Mouse (Mus musculus) lung, embryonic 15.5 days (tissue): ENCODE data around the gene Klc2. TPM values are rescaled to one million over a fixed set of nuclear protein-coding genes. Genes with fewer than 3 reads are reported as not detected.
A peak's percentile ranks its signal among the peaks of the same experiment; 100 is the strongest.
"Not testable (repeated sequence)": the region's sequence is repeated elsewhere in the genome, so short reads cannot be mapped to it uniquely, and the experiment has no call there.

Experiments used
- ATAC-seq: fragments of 200-750 bp; cut with Nextera tagmentation; 2 replicates; pipeline ENCODE4 v1.8.0; 2017; ENCODE audit warnings: moderate number of reproducible peaks, borderline replicate concordance; ENCODE audit not compliant: low FRiP score, low TSS enrichment; ENCODE audit errors: extremely low read depth
- H3K27ac ChIP-seq: fragments of 300-500 bp; sonication (generic); 2 replicates; pipeline ENCODE4 v1.5.1; 2015; ENCODE audit warnings: moderate library complexity, mild to moderate bottlenecking, inconsistent platforms
- H3K27me3 ChIP-seq: fragments of 300-500 bp; sonication (generic); 2 replicates; pipeline ENCODE4 v1.6.1; 2015; ENCODE audit warnings: inconsistent platforms
- H3K36me3 ChIP-seq: fragments of 300-500 bp; sonication (generic); 2 replicates; pipeline ENCODE4 v1.6.1; 2015; ENCODE audit warnings: inconsistent platforms
- H3K4me1 ChIP-seq: fragments of 300-500 bp; sonication (generic); 2 replicates; pipeline ENCODE4 v1.6.1; 2015; ENCODE audit warnings: inconsistent platforms
- H3K4me2 ChIP-seq: fragments of 300-500 bp; sonication (generic); 2 replicates; pipeline ENCODE4 v1.6.1; 2015; ENCODE audit warnings: inconsistent platforms, mild to moderate bottlenecking, moderate library complexity
- H3K4me3 ChIP-seq: fragments of 300-500 bp; sonication (generic); 2 replicates; pipeline ENCODE4 v1.5.1; 2015; ENCODE audit warnings: mild to moderate bottlenecking, inconsistent platforms
- H3K9ac ChIP-seq: fragments of 300-500 bp; sonication (generic); 2 replicates; pipeline ENCODE4 v1.6.1; 2015; ENCODE audit warnings: inconsistent platforms
- H3K9me3 ChIP-seq: fragments of 300-500 bp; sonication (generic); 2 replicates; pipeline ENCODE4 v1.6.1; 2016; ENCODE audit warnings: inconsistent platforms
- WGBS: fragments of 180-500 bp; shearing (Covaris S2); methylation state at CpG from one replicate; pipeline ENCODE4 v1.1.7; 2015; 5-methylcytosine and 5-hydroxymethylcytosine counted together
- polyA plus RNA-seq: library from polyadenylated mRNA; unstranded; fragments of >200 nt; fragmentation: Nextera tagmentation; extraction: Ambion mirVana; gene quantifications from 2 replicates; pipeline ENCODE4 v1.2.1, GENCODE M21; 2015

Gene Klc2
- polyA plus RNA-seq, 1 experiment from 2014 or later: 19.4 TPM

- peaks cover 41% of the 10 kb centered on the region for H3K36me3 ChIP-seq
- H3K9ac ChIP-seq: peak within 1 kb of the TSS; percentile 61
- peak; percentile 75; the same call in 1 of the 2 replicates for ATAC-seq
- no peaks in the 10 kb centered on the region for H3K9me3 ChIP-seq
- WGBS: 3% methylated on average over 48 of the region's 48 CpGs
- peaks cover 16% of the 10 kb centered on the region for H3K27me3 ChIP-seq
- H3K27ac ChIP-seq: no peak within 1 kb of the TSS
- peak within 1 kb of the TSS; percentile 100 for H3K4me2 ChIP-seq
- peak within 1 kb of the TSS; percentile 57 for H3K4me3 ChIP-seq
- H3K4me1 ChIP-seq: peaks cover 34% of the 10 kb centered on the region
Measured at GRCm38 (mm10) chr19:5098363-5099143, 19.8 kb downstream of the Klc2 start, which contains the start of gene Cnih2. Cnih2 (minus strand) TSS chr19:5098521.

- Histone ChIP-seq H3K27me3 (peaks cover 16% of the 10 kb centered on the region), H3K9me3 (no peaks in the 10 kb centered on the region), H3K4me3 (peak overlapping the region; percentile 57), H3K4me2 (peak overlapping the region; percentile 100), H3K36me3 (peaks cover 36% of the 10 kb centered on the region), H3K4me1 (peaks cover 34% of the 10 kb centered on the region), H3K27ac (no peak overlapping the region), H3K9ac (peak overlapping the region; percentile 61)
- 4% methylated on average over 27 of the region's 31 CpGs for WGBS
- ATAC-seq: 0 out of 2 replicates have a peak, but pooled peaks have one; percentile 3
Measured at GRCm38 (mm10) chr19:5097521-5098362, 20.6 kb downstream of the Klc2 start.

- no peak overlapping the region for H3K27ac ChIP-seq
- H3K4me3 ChIP-seq: no peak overlapping the region
- no peak overlapping the region for H3K9ac ChIP-seq
- 5% methylated on average over 9 of the region's 9 CpGs for WGBS
- H3K4me2 ChIP-seq: no peak overlapping the region
- H3K27me3 ChIP-seq: peaks cover 16% of the 10 kb centered on the region
- H3K4me1 ChIP-seq: peaks cover 34% of the 10 kb centered on the region
- no peak for ATAC-seq
- no peaks in the 10 kb centered on the region for H3K9me3 ChIP-seq
- H3K36me3 ChIP-seq: peaks cover 31% of the 10 kb centered on the region
Measured at GRCm38 (mm10) chr19:5095887-5096474, 22.4 kb downstream of the Klc2 start.

GRCm38 (mm10) chr19:5094746-5095417 lies 23.5 kb downstream of the Klc2 start:
- no peaks in the 10 kb centered on the region for H3K9me3 ChIP-seq
- H3K4me2 ChIP-seq: no peak overlapping the region
- WGBS: 44% methylated on average over 11 of the region's 11 CpGs
- no peak overlapping the region for H3K4me3 ChIP-seq
- H3K9ac ChIP-seq: no peak overlapping the region
- H3K27me3 ChIP-seq: peaks cover 16% of the 10 kb centered on the region
- peaks cover 34% of the 10 kb centered on the region for H3K4me1 ChIP-seq
- no peak for ATAC-seq
- H3K36me3 ChIP-seq: peaks cover 28% of the 10 kb centered on the region
- H3K27ac ChIP-seq: no peak overlapping the region

- Histone ChIP-seq H3K4me1 (peaks cover 37% of the 10 kb centered on the region), H3K4me3 (no peak overlapping the region), H3K9ac (no peak overlapping the region), H3K9me3 (no peaks in the 10 kb centered on the region), H3K36me3 (peaks cover 24% of the 10 kb centered on the region), H3K27me3 (peaks cover 16% of the 10 kb centered on the region), H3K27ac (no peak overlapping the region), H3K4me2 (no peak overlapping the region)
- ATAC-seq: peak; percentile 35
- WGBS: under 1% methylated on average over 21 of the region's 21 CpGs
Measured at GRCm38 (mm10) chr19:5094243-5094632, 24.1 kb downstream of the Klc2 start.

- no peak for ATAC-seq
Measured at GRCm38 (mm10) chr19:5093481-5094242, 24.7 kb downstream of the Klc2 start.

GRCm38 (mm10) chr19:5092083-5092482 lies 26.3 kb downstream of the Klc2 start:
- Histone ChIP-seq H3K9ac (no peak overlapping the region), H3K27ac (no peak overlapping the region), H3K4me2 (no peak overlapping the region), H3K4me1 (peaks cover 33% of the 10 kb centered on the region), H3K36me3 (peaks cover 24% of the 10 kb centered on the region), H3K27me3 (peaks cover 11% of the 10 kb centered on the region), H3K4me3 (no peak overlapping the region), H3K9me3 (no peaks in the 10 kb centered on the region)
- ATAC-seq: no peak
- WGBS: 88% methylated on average over 10 of the region's 10 CpGs

More at GRCm38 (mm10) chr19:5093481-5094242, 24.7 kb downstream of the Klc2 start:
- no peak overlapping the region for H3K4me2 ChIP-seq
- peaks cover 36% of the 10 kb centered on the region for H3K4me1 ChIP-seq
- WGBS: 64% methylated on average over 12 of the region's 12 CpGs
- H3K36me3 ChIP-seq: peaks cover 24% of the 10 kb centered on the region
- no peak overlapping the region for H3K9ac ChIP-seq
- no peak overlapping the region for H3K4me3 ChIP-seq
- no peak overlapping the region for H3K27ac ChIP-seq
- H3K27me3 ChIP-seq: peaks cover 16% of the 10 kb centered on the region
- no peaks in the 10 kb centered on the region for H3K9me3 ChIP-seq

GRCm38 (mm10) chr19:5089324-5089723 lies 29.0 kb downstream of the Klc2 start:
- Histone ChIP-seq H3K9me3 (no peaks in the 10 kb centered on the region), H3K27me3 (peaks cover 23% of the 10 kb centered on the region), H3K9ac (no peak overlapping the region; the same call in 1 of the 2 replicates), H3K4me2 (peak overlapping the region; percentile 85), H3K27ac (no peak overlapping the region), H3K4me1 (peaks cover 31% of the 10 kb centered on the region), H3K36me3 (peaks cover 24% of the 10 kb centered on the region), H3K4me3 (peak overlapping the region; percentile 81)
- WGBS: 83% methylated on average over 4 of the region's 4 CpGs
- ATAC-seq: no peak

- H3K9me3 ChIP-seq: no peaks in the 10 kb centered on the region
- H3K27ac ChIP-seq: peak within 1 kb of the TSS; percentile 81
- H3K36me3 ChIP-seq: peaks cover 24% of the 10 kb centered on the region
- peak within 1 kb of the TSS; percentile 85 for H3K4me2 ChIP-seq
- H3K27me3 ChIP-seq: peaks cover 35% of the 10 kb centered on the region
- ATAC-seq: peak; percentile 92
- H3K4me3 ChIP-seq: peak within 1 kb of the TSS; percentile 81
- under 1% methylated on average over 58 of the region's 58 CpGs for WGBS
- peak within 1 kb of the TSS; percentile 68 for H3K9ac ChIP-seq
- H3K4me1 ChIP-seq: peaks cover 25% of the 10 kb centered on the region
Measured at GRCm38 (mm10) chr19:5087884-5088728, 30.3 kb downstream of the Klc2 start, which contains the start of gene Yif1a. Yif1a (plus strand) TSS chr19:5088538.

GRCm38 (mm10) chr19:5086533-5086932 lies 31.8 kb downstream of the Klc2 start:
- not testable (repeated sequence) for H3K9ac ChIP-seq, H3K27ac ChIP-seq, H3K9me3 ChIP-seq, H3K4me3 ChIP-seq, ATAC-seq, H3K4me2 ChIP-seq
- peaks cover 11% of the 10 kb centered on the region; the same call in 1 of the 2 replicates for H3K36me3 ChIP-seq
- H3K27me3 ChIP-seq: peaks cover 51% of the 10 kb centered on the region
- H3K4me1 ChIP-seq: peaks cover 25% of the 10 kb centered on the region
- 50% methylated on average over 4 of the region's 4 CpGs for WGBS
